Mouse (Mus musculus): ENCODE results near the gene Tmem190.

- no peak for TF ChIP-seq TAL1 (IDR thresholded peaks at IDR 0.05; ENCODE audit: low read length)
- no peak for TF ChIP-seq GATA1 (IDR thresholded peaks at IDR 0.05; ENCODE audit: low read length)
Observed at GRCm38 (mm10) chr7:4777851-4778637, 4.7 kb upstream of the Tmem190 start.
